Comparison of ENCODE assay signal across 18 mouse cellular contexts in the genomic region with DNA sequence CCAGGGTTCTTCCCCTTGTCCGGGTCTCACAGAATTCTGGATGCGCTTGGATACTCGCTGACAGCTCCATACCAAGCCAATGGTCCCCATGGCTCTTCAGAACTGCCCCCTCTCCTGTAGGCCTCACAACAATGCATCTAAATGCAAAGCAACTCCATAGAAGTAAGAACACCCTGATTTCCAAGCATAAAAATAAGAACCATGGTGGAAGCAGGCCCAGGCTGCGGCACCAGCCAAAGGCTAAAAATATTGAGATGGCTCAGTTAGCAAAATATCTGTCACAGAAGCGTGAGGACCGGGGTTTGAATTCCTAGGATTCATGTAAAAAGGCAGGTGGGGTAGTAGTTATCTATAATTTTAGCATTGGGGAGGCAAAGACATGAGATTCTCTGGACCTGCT.
"Had no signal": no experiment of that assay in that cellular context is flagged by ENCODE, and none has a peak within 500 bp of the region (broad histone marks: within the 10 kb centered on the region; RNA-seq: fewer than 3 reads in every experiment).

No protein-coding gene starts in this region.

- DNase-seq: liver, postnatal 0 days; lung, adult 2 months; lung, postnatal 14 days; lung, postnatal 36 days; midbrain, embryonic 14.5 days; right cerebral cortex, postnatal 14 days; thymus, adult 2 months; thymus, postnatal 25 days; thymus, postnatal 4 days had no signal

- H3K36me3 ChIP-seq: lung, embryonic 15.5 days; midbrain, embryonic 12.5 days; neural tube, embryonic 12.5 days; stomach, embryonic 15.5 days had no signal

- H3K9ac ChIP-seq: liver, postnatal 0 days; lung, embryonic 15.5 days; midbrain, embryonic 12.5 days; neural tube, embryonic 12.5 days; stomach, embryonic 15.5 days had no signal

- ATAC-seq: liver, postnatal 0 days; lung, postnatal 0 days; midbrain, embryonic 16.5 days had no signal

- H3K9me3 ChIP-seq: lung, embryonic 15.5 days; megakaryocyte, embryonic 14.5 days; midbrain, embryonic 12.5 days; neural tube, embryonic 12.5 days; stomach, embryonic 15.5 days had no signal

- H3K4me2 ChIP-seq: lung, embryonic 15.5 days; midbrain, embryonic 12.5 days; neural tube, embryonic 12.5 days; stomach, embryonic 15.5 days had no signal

- H3K27me3 ChIP-seq: lung, embryonic 15.5 days; megakaryocyte, embryonic 14.5 days; midbrain, embryonic 12.5 days; neural tube, embryonic 12.5 days; stomach, embryonic 15.5 days had no signal

- H3K27ac ChIP-seq: lung, embryonic 15.5 days; macrophage; midbrain, embryonic 12.5 days; neural tube, embryonic 12.5 days; stomach, embryonic 15.5 days; stomach, postnatal 0 days had no signal

- H3K4me1 ChIP-seq: lung, embryonic 15.5 days; neural tube, embryonic 12.5 days; stomach, embryonic 15.5 days had no signal

- H3K4me3 ChIP-seq: lung, embryonic 15.5 days; megakaryocyte, embryonic 14.5 days; midbrain, embryonic 12.5 days; neural tube, embryonic 12.5 days; stomach, embryonic 15.5 days had no signal
